Mouse (Mus musculus) layer of hippocampus, adult 11-12 months (tissue): ENCODE measurements at regions not wholly inside any gene's neighbourhood (a gene's known extent, or its start where the extent isn't known, plus 50 kb on each side); places are given as distances from the start of the nearest gene placed in this dataset.
"Not testable (repeated sequence)": the region's sequence is repeated elsewhere in the genome, so short reads cannot be mapped to it uniquely, and the experiment has no call there.

Source experiments
- DNase-seq: peaks from one replicate; pipeline ENCODE4 v3.0.0; 2022; ENCODE audit warnings: low spot score

DNA sequence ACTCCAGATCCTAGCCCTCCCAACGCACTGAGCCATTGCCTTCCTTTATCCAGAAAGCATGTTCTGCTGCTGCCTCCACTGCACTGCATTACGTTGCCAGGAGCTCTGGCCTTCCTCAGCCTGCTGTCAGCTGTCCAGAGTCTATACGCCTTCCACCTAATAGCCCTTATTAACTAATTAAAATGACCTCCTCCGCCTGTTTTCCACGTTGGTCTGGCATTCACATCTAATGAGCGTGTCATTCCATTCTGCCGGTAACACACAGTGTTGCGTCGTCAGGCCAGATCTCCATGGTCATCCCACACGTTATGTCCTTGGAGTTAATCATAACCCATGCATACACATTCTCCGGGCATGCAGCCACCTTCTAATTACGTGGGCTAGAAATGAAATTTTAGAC lies 56.7 kb upstream of the Med4 start:
- no peak for DNase-seq

- DNase-seq, result no peak
Measured at GRCm38 (mm10) chr14:73452321-73453082, 57.3 kb upstream of the Med4 start.

- DNase-seq, result no peak
Measured at GRCm38 (mm10) chr14:73451291-73452045, 58.4 kb upstream of the Med4 start.

DNA sequence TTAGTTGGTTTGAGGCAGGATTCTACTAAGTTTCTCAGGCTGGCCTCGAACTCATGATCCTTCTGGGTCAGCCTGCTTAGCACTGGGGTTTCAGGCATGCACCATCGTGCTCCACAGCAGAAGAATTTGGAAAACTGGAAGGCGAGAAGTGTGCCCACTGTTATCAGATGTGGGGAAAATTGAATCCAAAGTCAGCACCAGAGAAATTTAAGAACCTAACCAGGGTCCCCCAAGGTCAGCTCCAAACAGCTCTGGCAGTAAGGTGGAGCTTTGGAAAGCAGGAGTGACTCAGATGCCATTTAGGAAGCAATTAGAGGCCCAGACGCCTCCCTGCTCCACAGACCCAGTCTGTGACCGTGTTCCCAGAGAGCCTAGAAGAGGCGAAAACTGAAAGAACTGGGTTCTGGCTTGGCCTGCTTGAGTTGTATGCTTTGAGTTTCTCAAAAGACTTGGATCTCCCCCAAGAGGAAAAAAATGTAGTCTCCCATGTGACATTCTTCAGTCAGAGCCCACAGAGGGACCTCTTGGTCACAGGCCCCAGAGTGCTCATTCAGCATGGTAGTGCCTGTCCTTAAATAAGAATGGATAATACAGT lies 59.8 kb upstream of the Med4 start:
- no peak for DNase-seq

DNA sequence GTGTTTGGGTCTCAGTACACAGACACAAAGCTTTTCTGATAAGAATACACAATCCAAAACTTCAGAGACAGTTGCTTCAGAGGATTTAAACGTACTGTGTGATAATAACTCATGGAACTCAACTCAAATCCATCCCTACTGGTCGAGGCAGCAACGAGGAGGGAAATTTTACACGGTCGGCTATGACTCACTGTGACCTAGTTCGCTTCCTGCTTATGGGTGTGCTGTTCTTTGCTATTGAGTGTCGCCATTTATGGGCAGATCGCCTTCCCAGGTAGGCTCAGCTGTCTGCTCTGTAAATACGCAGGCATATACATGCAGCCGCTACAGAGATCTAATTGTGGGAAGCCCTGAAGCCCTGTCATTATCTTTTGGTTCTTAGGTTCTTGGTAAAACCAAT lies 60.7 kb upstream of the Med4 start:
- no peak for DNase-seq

- no peak for DNase-seq
Measured at GRCm38 (mm10) chr14:73445508-73446256, 60.6 kb upstream of the Itm2b start.

DNA sequence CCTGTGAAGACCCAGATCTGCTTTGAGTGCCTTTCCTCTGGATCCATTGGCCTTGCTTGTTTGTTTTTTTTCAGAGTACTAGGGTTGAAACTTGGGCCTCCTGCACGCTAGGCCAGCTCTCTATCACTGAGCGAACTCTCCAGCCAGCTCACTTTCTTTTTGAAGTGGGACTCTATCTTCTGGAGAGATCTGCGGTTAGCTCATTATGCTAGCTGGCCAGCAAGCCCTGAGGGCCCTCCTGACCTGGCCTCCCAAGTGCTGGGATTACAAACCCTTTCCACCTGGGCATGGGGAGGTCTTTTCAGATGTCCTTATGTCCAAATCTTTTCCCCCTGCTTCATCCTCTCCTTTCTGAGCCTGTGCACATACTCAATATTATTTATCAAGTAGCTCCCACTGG lies 59.6 kb upstream of the Itm2b start:
- no peak for DNase-seq

GRCm38 (mm10) chr14:73441951-73442716 lies 57.0 kb upstream of the Itm2b start:
- peak; percentile 47 for DNase-seq

DNA sequence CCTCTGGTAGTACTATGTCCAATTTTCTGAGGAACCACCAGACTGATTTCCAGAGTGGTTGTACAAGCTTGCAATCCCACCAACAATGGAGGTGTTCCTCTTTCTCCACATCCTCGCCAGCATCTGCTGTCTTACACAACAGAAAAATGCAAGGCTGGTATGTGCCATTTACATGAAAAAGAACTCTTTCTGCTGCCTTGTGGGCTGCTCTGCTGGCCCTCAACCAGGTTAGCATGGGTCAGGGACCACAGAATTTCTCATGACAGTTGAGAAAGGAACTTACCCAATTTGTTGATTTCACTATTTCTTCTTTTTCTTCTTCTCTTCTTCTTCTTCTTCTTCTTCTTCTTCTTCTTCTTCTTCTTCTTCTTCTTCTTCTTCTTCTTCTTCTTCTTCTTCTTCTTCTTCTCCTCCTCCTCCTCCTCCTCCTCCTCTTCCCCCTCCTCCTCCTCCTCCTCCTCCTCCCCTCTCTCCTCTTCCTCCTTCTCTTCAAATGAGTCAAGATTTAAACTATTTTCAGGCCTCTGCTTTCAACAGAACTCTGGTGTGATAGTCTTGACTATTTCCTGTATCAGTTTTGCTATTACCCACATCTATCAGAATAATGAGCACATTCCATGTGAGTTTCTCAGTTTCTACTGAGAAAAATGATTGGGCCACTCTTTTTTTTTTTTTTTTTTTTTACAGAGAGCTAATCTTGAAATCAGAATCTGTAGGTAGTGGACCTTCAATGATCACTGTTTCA lies 56.3 kb upstream of the Itm2b start:
- not testable (repeated sequence) for DNase-seq

- no peak for DNase-seq
Measured at GRCm38 (mm10) chr14:73439802-73440309, 54.8 kb upstream of the Itm2b start.

DNA sequence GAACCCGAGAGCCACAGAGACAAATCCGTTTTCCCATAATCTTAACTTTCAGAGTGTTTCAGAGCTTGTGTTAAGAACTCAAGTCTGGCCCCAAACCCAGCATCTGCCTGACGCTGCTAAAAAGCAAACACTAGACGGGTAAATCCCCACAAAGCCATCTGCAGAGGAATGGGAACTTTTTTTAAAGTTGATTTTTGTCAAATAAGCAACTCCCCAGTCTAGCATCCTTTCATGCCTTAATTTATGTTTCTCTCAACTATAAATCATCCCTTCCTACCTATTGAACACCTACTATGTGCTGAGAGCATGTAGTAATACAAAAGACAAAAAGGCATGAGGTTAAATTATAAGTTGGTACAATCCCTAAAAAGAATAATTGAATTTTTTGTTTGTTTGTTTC lies 50.8 kb upstream of the Itm2b start:
- DNase-seq, result no peak
